Mouse (Mus musculus) midbrain, embryonic 12.5 days (tissue): Measurements from ENCODE around the gene Slc25a30. TPM values are rescaled to one million over a fixed set of nuclear protein-coding genes. Genes with fewer than 3 reads are reported as not detected.
"Not testable (repeated sequence)": the region's sequence is repeated elsewhere in the genome, so short reads cannot be mapped to it uniquely, and the experiment has no call there.

Experiments
- ATAC-seq: fragments of 200-750 bp; cut with Nextera tagmentation; 2 replicates; pipeline ENCODE4 v1.8.0; 2017; ENCODE audit warnings: low read depth, moderate TSS enrichment, moderate library complexity; ENCODE audit not compliant: low FRiP score
- H3K27ac ChIP-seq: fragments of 300-500 bp; sonication (generic); replicated peaks from 2 replicates; pipeline ENCODE4 v1.5.1; 2016; ENCODE audit warnings: mild to moderate bottlenecking
- H3K27me3 ChIP-seq: fragments of 300-500 bp; sonication (generic); 2 replicates; pipeline ENCODE4 v1.6.1; 2016; ENCODE audit warnings: mild to moderate bottlenecking
- H3K36me3 ChIP-seq: fragments of 300-500 bp; sonication (generic); 2 replicates; pipeline ENCODE4 v1.6.1; 2016
- H3K4me1 ChIP-seq: fragments of 300-500 bp; sonication (generic); 2 replicates; pipeline ENCODE4 v1.6.1; 2016
- H3K4me2 ChIP-seq: fragments of 300-500 bp; sonication (generic); replicated peaks from 2 replicates; pipeline ENCODE4 v1.6.1; 2016; ENCODE audit warnings: mild to moderate bottlenecking, moderate library complexity
- H3K4me3 ChIP-seq: fragments of 300-500 bp; sonication (generic); 2 replicates; pipeline ENCODE4 v1.5.1; 2016; ENCODE audit warnings: mild to moderate bottlenecking
- H3K9ac ChIP-seq: fragments of 300-500 bp; sonication (generic); replicated peaks from 2 replicates; pipeline ENCODE4 v1.6.1; 2016; ENCODE audit warnings: mild to moderate bottlenecking, moderate library complexity
- H3K9me3 ChIP-seq: fragments of 300-500 bp; sonication (generic); 2 replicates; pipeline ENCODE4 v1.6.1; 2016; ENCODE audit warnings: mild to moderate bottlenecking
- WGBS: fragments of 180-500 bp; shearing (Covaris S2); methylation state at CpG from one replicate; pipeline ENCODE4 v1.1.7; 2016; 5-methylcytosine and 5-hydroxymethylcytosine counted together
- polyA plus RNA-seq: library from polyadenylated mRNA; unstranded; fragments of >200 nt; fragmentation: Nextera tagmentation; extraction: Ambion mirVana; gene quantifications from 2 replicates; pipeline ENCODE4 v1.2.1, GENCODE M21; 2016

Gene Slc25a30
- polyA plus RNA-seq, 1 experiment from 2014 or later: 7.5 TPM

DNA sequence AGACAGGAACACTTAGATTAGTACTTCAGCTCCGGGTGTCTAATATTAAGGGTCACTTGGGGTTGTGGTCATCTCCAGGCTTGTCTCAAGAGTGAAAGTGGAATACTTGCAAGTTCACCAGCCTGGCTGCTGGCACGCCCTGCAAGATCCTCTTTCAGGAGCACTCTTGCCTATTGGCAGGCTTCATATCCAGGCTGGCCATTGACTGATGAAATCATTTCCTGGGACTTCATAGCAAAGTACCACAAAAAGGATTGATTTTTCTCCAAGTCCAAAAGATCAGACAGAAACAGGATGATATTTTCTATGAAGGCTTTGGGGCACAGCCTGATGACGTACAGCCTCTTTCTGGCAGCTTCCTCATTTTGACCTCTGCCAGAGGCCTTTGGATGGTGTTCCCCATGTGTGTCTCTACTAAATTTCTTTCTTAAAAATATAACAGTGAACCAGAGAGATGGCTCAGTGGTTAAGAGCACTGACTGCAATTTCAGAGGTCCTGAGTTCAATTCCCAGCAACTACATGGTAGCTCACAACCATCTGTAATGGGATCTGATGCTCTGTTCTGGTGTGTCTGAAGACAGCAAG is 3.7 kb upstream of the Slc25a30 start:
- H3K4me3 ChIP-seq: no peak overlapping the region
- peaks cover 11% of the 10 kb centered on the region; the same call in 1 of the 2 replicates for H3K27me3 ChIP-seq
- no peaks in the 10 kb centered on the region for H3K36me3 ChIP-seq
- WGBS: 87% methylated on average over 3 of the region's 3 CpGs
- ATAC-seq: no peak
- H3K27ac ChIP-seq: no peak overlapping the region
- no peak overlapping the region for H3K9ac ChIP-seq
- H3K4me1 ChIP-seq: peaks cover 6% of the 10 kb centered on the region; the same call in 1 of the 2 replicates
- H3K4me2 ChIP-seq: no peak overlapping the region
- no peaks in the 10 kb centered on the region for H3K9me3 ChIP-seq

DNA sequence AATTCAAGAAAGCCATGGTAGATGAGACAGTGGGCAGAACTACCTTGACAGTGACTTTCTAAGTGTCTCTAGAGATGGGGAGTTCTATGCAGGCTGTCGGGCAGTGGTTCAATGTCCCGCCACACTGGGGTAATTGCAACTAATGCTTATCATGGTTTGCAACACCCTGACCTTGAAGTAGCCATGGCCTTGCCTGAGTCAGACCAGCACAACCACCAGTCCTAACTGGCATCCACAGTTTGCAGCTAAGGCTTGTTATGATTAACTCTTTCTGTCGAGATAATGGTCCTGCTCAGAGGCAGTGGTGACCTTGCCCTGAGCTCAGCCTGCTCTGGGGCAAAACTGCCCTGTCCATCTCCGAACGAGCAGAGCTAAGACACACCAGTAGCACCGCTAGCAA is 2.5 kb upstream of the Slc25a30 start:
- no peak overlapping the region for H3K4me2 ChIP-seq
- no peak for ATAC-seq
- no peak overlapping the region for H3K4me3 ChIP-seq
- WGBS: 89% methylated on average over 6 of the region's 6 CpGs
- no peak overlapping the region for H3K27ac ChIP-seq
- peaks cover 7% of the 10 kb centered on the region; the same call in 1 of the 2 replicates for H3K27me3 ChIP-seq
- peaks cover 6% of the 10 kb centered on the region; the same call in 1 of the 2 replicates for H3K4me1 ChIP-seq
- H3K9ac ChIP-seq: no peak overlapping the region
- H3K9me3 ChIP-seq: no peaks in the 10 kb centered on the region
- H3K36me3 ChIP-seq: no peaks in the 10 kb centered on the region

DNA sequence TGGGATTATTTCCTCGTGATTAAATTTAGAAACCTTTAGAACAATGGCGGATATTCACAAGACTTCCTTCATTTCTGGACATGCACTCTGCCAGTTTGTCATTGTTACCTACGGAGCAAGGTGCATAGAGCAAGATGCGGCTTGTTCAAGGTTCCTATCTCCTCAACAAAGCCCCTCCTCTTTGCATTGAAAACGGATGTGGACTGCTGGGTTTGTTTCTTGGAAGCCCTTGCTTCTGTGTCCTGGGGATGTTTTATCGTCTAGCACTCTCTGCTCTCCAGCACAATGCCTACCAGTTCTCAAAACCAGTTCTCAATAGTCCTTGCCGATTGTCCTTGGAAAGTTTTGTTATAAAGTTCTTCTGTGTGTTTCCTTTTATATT is 948 bp upstream of the Slc25a30 start:
- 37% methylated on average over 7 of the region's 7 CpGs for WGBS
- H3K4me1 ChIP-seq: peaks cover 6% of the 10 kb centered on the region; the same call in 1 of the 2 replicates
- no peak overlapping the region for H3K9ac ChIP-seq
- H3K4me3 ChIP-seq: no peak overlapping the region
- H3K9me3 ChIP-seq: no peaks in the 10 kb centered on the region
- no peak for ATAC-seq
- H3K27me3 ChIP-seq: peaks cover 7% of the 10 kb centered on the region; the same call in 1 of the 2 replicates
- 0 out of 2 replicates have a peak overlapping the region, but pooled peaks have one; percentile 71 for H3K4me2 ChIP-seq
- H3K36me3 ChIP-seq: no peaks in the 10 kb centered on the region
- H3K27ac ChIP-seq: no peak overlapping the region

DNA sequence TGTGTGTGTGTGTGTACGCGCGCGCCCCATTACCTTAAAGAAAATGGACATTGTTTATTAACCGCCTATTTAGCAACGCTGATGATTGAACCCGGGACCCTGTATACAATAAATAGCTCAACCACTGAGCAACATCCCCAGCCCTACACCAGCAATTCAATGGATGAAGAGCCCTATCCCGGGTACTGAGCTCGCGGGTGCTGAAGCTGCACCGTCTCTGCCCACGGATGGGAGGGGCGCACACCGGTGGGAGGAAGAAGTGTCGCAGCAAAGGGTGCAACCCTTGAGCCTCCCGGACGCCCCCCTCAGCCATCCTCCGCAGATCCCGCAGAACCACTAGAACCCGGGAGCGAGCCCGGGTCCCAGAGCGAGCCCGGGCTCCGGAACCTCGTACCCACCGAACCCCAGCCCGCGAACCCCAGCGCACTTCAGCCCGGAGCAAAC is 391 bp downstream of the Slc25a30 start:
- WGBS: 1% methylated on average over 31 of the region's 31 CpGs
- H3K9ac ChIP-seq: peak overlapping the region; percentile 77
- peak overlapping the region; percentile 71 for H3K4me2 ChIP-seq
- no peaks in the 10 kb centered on the region for H3K36me3 ChIP-seq
- H3K27me3 ChIP-seq: peaks cover 7% of the 10 kb centered on the region; the same call in 1 of the 2 replicates
- H3K4me3 ChIP-seq: peak overlapping the region; percentile 62
- peaks cover 6% of the 10 kb centered on the region; the same call in 1 of the 2 replicates for H3K4me1 ChIP-seq
- peak; percentile 76 for ATAC-seq
- H3K9me3 ChIP-seq: no peaks in the 10 kb centered on the region
- H3K27ac ChIP-seq: peak overlapping the region; percentile 85

DNA sequence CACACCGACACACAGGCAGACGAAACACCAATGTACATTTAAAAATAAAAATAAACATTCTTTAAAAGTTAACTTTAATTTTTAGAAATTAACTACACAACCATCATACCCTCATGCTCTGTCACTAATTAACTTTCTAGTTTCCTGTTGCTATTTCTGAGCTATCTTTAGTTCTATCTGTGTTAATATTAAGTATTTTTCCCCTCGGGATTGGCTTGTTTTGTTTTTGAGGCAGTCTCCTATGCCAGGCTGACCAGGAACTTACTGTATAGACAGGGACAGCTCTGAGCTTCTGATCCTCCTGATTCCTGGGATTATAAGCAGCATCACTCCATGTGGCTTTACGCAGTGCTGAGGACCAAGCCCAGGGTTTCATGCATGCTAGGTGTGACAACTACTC is 6.9 kb downstream of the Slc25a30 start:
- no peak for ATAC-seq
- Histone ChIP-seq H3K4me3 (no peak overlapping the region), H3K27me3 (no peaks in the 10 kb centered on the region), H3K36me3 (peaks cover 3% of the 10 kb centered on the region; the same call in 1 of the 2 replicates), H3K4me2 (no peak overlapping the region), H3K27ac (no peak overlapping the region), H3K9ac (no peak overlapping the region), H3K9me3 (no peaks in the 10 kb centered on the region), H3K4me1 (no peaks in the 10 kb centered on the region)
- 92% methylated on average over 4 of the region's 4 CpGs for WGBS

DNA sequence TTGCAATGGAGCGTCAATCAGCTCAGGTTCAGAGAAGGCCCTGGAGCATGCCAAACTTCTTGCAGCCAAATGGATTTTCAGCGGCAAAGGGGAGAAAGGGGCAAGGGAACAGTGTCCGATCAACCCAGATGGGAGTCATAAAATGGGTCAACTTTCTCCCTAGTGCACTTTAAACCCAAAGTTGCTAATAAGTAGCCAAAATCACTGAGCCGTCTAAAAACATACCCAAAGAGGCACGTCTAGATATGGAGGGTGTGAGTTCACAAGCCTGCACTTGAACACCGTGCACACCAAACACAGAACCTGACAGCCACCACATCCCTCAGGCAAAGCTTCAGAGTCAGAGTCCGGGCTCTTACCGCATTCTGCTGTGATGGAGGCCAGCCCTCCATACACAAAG is 10.2 kb downstream of the Slc25a30 start:
- 94% methylated on average over 8 of the region's 8 CpGs for WGBS
- Histone ChIP-seq H3K36me3 (peaks cover 14% of the 10 kb centered on the region), H3K4me2 (no peak overlapping the region), H3K27me3 (no peaks in the 10 kb centered on the region), H3K9me3 (no peaks in the 10 kb centered on the region), H3K4me1 (no peaks in the 10 kb centered on the region), H3K27ac (no peak overlapping the region), H3K4me3 (no peak overlapping the region), H3K9ac (no peak overlapping the region)
- ATAC-seq: no peak

DNA sequence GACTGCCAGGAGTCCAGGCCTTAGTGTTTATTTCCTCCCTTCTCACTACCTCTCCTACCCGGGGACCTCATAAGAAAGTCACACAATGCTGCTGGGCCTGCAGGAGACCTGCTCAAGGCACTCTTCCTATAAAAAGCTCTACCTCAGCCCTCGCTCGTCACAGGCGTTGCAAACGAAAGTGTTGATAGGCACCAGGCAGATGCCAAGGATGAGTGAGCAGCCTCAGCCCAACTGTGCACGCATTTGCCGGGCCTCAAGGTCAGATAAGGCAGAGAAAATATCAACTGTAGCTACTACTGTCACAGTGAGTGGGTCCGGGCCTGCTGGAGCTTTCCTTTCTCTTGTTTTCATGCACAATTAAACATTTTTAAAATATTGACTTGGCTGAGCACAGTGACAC is 13.4 kb downstream of the Slc25a30 start:
- peaks cover 38% of the 10 kb centered on the region for H3K36me3 ChIP-seq

DNA sequence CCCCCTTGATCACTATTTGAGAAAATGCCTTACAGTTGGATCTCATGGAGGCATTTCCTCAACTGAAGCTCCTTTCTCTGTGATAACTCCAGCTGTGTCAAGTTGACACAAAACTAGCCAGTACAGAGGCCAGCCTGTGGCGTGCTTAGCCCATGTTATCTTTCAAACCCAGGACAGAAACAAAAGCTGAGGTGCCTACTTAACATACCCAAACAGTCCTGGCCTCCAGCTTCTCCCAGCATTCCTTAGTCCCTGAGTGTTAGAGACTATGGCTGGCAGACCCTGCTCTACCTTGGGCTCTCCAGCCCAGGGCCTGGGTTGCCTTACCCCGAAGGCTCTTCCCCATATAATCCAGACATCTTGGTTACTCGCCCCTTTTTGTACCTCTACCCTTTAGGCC is 14.4 kb downstream of the Slc25a30 start:
- H3K36me3 ChIP-seq: peaks cover 38% of the 10 kb centered on the region
- not testable (repeated sequence) for H3K4me3 ChIP-seq, H3K4me2 ChIP-seq, H3K27me3 ChIP-seq, ATAC-seq, H3K4me1 ChIP-seq, H3K9me3 ChIP-seq, H3K9ac ChIP-seq, H3K27ac ChIP-seq
- WGBS: 88% methylated on average over 3 of the region's 3 CpGs

More for the DNA sequence above, 13.4 kb downstream of the Slc25a30 start:
- no peak overlapping the region for H3K4me3 ChIP-seq
- no peaks in the 10 kb centered on the region for H3K27me3 ChIP-seq
- WGBS: 89% methylated on average over 8 of the region's 8 CpGs
- no peaks in the 10 kb centered on the region for H3K9me3 ChIP-seq
- no peaks in the 10 kb centered on the region for H3K4me1 ChIP-seq
- H3K27ac ChIP-seq: no peak overlapping the region
- ATAC-seq: no peak
- H3K4me2 ChIP-seq: no peak overlapping the region
- H3K9ac ChIP-seq: no peak overlapping the region

DNA sequence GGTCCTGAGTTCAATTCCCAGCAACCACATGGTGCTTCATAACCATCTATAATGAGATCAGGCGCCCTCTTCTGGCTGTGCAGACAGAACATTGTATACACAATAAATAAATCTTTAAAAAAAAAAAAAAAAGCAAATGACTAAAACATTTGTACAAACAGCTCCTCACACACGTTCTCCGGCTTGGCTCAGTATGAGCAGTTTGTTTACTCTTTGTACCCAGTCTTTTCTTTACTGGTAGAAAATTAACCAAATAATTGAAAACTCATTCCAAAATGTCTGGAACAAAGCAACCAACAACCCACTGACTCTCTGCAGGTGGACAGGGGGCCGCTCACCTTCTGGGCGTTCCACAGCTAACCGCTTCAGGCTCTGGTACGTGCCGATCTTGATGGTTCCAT is 15.7 kb downstream of the Slc25a30 start:
- Histone ChIP-seq H3K36me3 (peaks cover 43% of the 10 kb centered on the region), H3K9ac (no peak overlapping the region), H3K4me3 (no peak overlapping the region), H3K4me1 (no peaks in the 10 kb centered on the region), H3K9me3 (no peaks in the 10 kb centered on the region), H3K4me2 (no peak overlapping the region), H3K27ac (no peak overlapping the region), H3K27me3 (no peaks in the 10 kb centered on the region)
- no peak for ATAC-seq
- 94% methylated on average over 8 of the region's 8 CpGs for WGBS

DNA sequence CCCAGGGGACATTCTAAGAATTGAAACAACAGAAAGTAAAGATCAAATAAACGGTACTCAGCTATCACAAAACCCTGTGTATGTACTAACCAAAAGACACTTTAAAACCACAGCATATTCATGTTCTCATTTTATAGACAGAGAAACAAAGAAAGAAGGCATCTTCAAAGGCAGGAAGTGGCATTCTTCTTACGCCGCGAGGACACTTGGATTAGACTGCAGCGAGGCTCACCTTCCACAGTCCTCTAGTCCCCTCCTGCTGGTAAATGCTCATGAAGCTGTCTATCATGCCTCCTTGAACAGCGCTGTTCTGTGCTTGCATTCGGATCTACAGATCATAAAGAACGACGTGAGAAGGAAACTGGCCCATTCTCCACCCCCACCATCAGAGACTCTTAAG is 17.5 kb downstream of the Slc25a30 start:
- no peak for ATAC-seq
- H3K9me3 ChIP-seq: no peaks in the 10 kb centered on the region
- H3K36me3 ChIP-seq: peaks cover 49% of the 10 kb centered on the region
- H3K4me2 ChIP-seq: no peak overlapping the region
- no peak overlapping the region for H3K9ac ChIP-seq
- no peak overlapping the region for H3K27ac ChIP-seq
- 88% methylated on average over 9 of the region's 9 CpGs for WGBS
- H3K4me3 ChIP-seq: no peak overlapping the region
- H3K27me3 ChIP-seq: no peaks in the 10 kb centered on the region
- H3K4me1 ChIP-seq: no peaks in the 10 kb centered on the region

DNA sequence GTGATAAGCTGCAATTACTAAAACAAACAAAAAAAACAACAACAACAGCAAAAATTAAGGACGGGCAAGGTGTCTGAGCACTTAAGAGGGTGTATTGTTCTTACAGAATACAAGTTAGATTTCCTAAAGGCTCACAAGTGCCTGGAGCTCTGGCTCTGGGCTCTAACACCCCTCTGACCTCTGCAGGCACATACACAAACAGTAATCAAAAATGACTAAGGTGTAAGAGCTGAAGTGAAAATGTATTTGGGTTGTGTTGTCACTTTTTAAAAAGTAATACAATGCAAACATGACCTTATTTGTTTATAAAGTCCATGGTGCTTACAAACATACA is 18.6 kb downstream of the Slc25a30 start:
- Histone ChIP-seq H3K36me3 (peaks cover 57% of the 10 kb centered on the region), H3K27me3 (no peaks in the 10 kb centered on the region), H3K4me3 (no peak overlapping the region), H3K27ac (no peak overlapping the region), H3K9me3 (no peaks in the 10 kb centered on the region), H3K4me2 (no peak overlapping the region), H3K4me1 (no peaks in the 10 kb centered on the region), H3K9ac (no peak overlapping the region)
- 15% methylated on average over 1 of the region's 1 CpGs for WGBS
- peak; percentile 65 for ATAC-seq

DNA sequence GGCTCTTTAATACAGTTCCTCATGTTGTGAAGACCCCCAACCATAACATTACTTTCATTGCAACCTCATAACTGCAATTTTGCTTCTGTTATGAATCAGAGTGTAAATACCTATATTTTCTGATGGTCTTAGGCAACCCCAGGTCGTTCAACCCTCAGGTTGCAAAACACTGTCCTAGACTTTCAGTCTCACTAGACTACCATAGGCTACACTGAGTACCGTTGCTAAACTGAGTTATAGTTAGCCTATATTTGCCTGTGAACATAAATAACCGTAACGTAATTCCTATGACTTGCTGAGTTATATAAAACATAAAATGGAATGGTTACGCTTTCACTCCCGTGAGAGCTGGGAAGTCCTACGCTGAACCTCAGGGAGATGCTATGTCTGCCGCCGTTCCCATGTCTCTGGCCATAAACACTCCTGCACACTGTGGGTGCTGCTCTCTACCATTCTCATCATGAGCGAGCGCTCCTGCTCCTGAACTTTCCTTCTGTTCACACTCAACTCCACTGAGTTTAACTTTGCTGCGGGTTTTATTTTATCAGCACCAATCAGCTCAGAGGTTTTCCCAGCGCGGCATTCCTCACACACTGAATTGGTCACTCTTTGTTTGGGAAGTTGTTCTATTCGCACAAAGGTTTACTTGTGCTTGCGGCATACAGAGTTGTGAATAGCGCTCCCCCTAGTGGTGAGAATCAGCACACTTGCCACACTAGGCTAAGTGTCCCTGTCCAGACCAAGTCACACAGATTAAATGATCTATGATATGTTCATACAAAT is 19.2 kb downstream of the Slc25a30 start:
- WGBS: 55% methylated on average over 17 of the region's 17 CpGs
- ATAC-seq: peak; percentile 89
- H3K36me3 ChIP-seq: peaks cover 57% of the 10 kb centered on the region
- H3K4me3 ChIP-seq: no peak overlapping the region
- no peaks in the 10 kb centered on the region for H3K9me3 ChIP-seq
- H3K4me1 ChIP-seq: no peaks in the 10 kb centered on the region
- H3K9ac ChIP-seq: no peak overlapping the region; the same call in 1 of the 2 replicates
- 0 out of 2 replicates have a peak overlapping the region, but pooled peaks have one; percentile 20 for H3K4me2 ChIP-seq
- no peaks in the 10 kb centered on the region for H3K27me3 ChIP-seq
- H3K27ac ChIP-seq: peak overlapping the region; percentile 55; the same call in 1 of the 2 replicates
